Mouse (Mus musculus) fat pad, adult 2 months (tissue): Measurements from ENCODE around the gene Pax3.

ENCODE experiments used
- DNase-seq: peaks from one replicate; pipeline ENCODE4 v3.0.0-alpha.2; 2011; ENCODE audit warnings: low read depth, low spot score; ENCODE audit errors: extremely low read depth

Gene Pax3

GRCm38 (mm10) chr1:78093619-78094018 lies 103.3 kb downstream of the Pax3 start:
- DNase-seq = no peak

GRCm38 (mm10) chr1:78088646-78089045 lies 108.3 kb downstream of the Pax3 start:
- no peak for DNase-seq

- DNase-seq = no peak
Measured at GRCm38 (mm10) chr1:78081761-78082160, 115.2 kb downstream of the Pax3 start.

GRCm38 (mm10) chr1:78060850-78061249 lies 136.1 kb downstream of the Pax3 start:
- no peak for DNase-seq

DNA sequence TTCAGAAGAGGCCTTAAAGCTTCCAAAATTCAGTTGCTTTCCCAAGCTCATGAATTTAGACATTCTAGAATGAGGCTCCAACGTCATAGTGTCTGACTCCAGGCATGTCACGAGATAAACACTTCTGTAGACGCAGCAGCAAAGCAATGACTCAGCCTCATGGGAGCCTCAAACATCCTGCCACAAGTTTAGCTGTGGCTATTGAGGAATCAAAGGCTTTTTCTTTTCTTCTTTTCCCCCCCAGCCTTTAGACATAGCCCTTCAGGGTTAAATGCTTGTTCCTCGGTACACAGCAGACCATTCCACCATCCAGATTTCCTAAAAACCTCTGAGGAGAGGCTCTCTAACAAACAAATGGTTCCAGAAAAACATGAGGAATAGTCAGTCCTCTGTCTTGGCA lies 139.0 kb downstream of the Pax3 start:
- DNase-seq = no peak

DNA sequence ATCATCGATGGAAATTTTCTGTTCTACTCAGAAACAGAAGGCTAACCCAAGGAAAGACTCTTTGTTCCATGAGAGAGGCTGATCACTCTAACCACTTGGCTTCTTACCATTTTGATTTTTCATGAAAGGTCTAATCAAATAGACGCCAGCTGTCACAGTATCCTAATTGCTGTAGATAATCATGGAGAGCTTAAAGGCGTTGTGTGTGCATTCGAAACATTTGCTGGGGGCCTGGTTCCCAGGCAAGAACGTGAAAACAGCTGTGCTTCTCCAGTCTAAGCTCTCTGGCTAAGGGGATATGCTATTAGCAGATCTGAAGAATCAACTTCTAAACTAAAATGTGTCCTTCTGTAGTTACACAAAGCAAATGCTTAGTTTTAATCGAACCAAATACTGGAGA lies 143.3 kb downstream of the Pax3 start:
- DNase-seq = no peak
